In the genomic region with DNA sequence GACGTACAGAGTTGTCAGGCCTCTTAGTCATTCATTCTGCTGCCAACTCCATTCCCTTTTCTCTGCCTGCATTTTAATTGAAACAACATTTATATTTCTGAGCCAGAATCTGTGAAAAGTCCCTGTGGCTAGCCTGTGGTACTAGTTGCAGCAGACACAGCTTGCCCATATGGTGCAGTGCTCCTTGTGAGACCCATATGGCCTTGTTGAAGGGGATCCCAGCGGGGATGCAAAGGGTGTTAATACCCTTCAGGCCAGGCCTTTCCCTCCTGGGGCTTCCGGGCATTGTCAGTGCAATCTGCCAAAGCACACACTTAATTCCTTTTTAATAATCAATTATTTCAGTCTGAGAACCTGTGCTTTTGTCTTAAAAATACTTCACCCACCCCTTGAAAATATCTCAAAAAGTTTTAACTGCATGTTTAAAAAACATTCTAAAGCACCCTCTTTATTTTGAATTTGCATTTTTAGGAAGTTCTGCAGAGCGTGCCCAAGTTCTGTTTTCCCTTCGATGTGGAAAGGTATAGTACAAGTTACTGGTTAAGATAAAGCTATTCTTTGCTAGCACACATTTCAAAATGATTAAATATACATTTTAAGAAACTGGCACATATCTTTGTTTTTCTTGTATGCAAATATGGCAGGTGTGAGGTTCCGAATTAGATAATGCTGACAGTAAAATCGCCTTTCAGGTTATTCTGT, we compare ENCODE assay signal across 15 mouse cellular contexts.
DNase-seq lines count a peak whose midpoint lies in the region; ATAC-seq lines count a peak whose summit lies in the region.
"Had no signal": no experiment of that assay in that cellular context is flagged by ENCODE, and none has a peak within 500 bp of the region (broad histone marks: within the 10 kb centered on the region; RNA-seq: fewer than 3 reads in every experiment).

No protein-coding gene starts in this region.

- H3K27ac ChIP-seq in neural tube, embryonic 11.5 days (ENCODE audit: low read depth, low read length): no peak overlapping the region
- H3K27ac ChIP-seq: embryonic facial prominence, embryonic 12.5 days; liver, embryonic 14.5 days had no signal

- no peak overlapping the region for H3K4me3 ChIP-seq in neural tube, embryonic 11.5 days (ENCODE audit: low read depth, low read length)
- H3K4me3 ChIP-seq: embryonic facial prominence, embryonic 12.5 days; myocyte had no signal

- no peaks in the 10 kb centered on the region for H3K9me3 ChIP-seq in neural tube, embryonic 11.5 days (ENCODE audit: control insufficient read depth, low read length)
- H3K9me3 ChIP-seq: embryonic facial prominence, embryonic 12.5 days had no signal

- no peaks in the 10 kb centered on the region for H3K4me1 ChIP-seq in neural tube, embryonic 11.5 days (ENCODE audit: control insufficient read depth, insufficient read depth, low read length)
- H3K4me1 ChIP-seq: embryonic facial prominence, embryonic 12.5 days had no signal

- DNase-seq in neural tube, embryonic 11.5 days (ENCODE audit: low spot score): no peak
- DNase-seq in neural tube, embryonic 10.5 days (ENCODE audit: extremely low spot score, low spot score): no peak
- DNase-seq in cerebellum, adult 11-12 months: peak; percentile 59
- DNase-seq in cerebellum, postnatal 36 days: peak; percentile 50
- peak; percentile 40 for DNase-seq in retina, embryonic 14.5 days (ENCODE audit: low spot score)
- no peak for DNase-seq in thymus, adult 18-20 months
- DNase-seq in frontal cortex, postnatal 14 days (ENCODE audit: low spot score in 2 of 2): no peak
- DNase-seq: heart, adult 18-20 months; heart, postnatal 36 days; kidney, postnatal 4 days; lung, postnatal 36 days had no signal

- WGBS in neural tube, embryonic 11.5 days: 61% methylated on average over 7 of the region's 7 CpGs

- ATAC-seq in neural tube, embryonic 11.5 days (ENCODE audit: insufficient read depth, low FRiP score, low TSS enrichment): peak; percentile 40; the same call in 1 of the 2 replicates
- ATAC-seq: intestine, postnatal 0 days had no signal

- H3K4me2 ChIP-seq in neural tube, embryonic 11.5 days (ENCODE audit: low read depth): no peak overlapping the region
- H3K4me2 ChIP-seq: embryonic facial prominence, embryonic 12.5 days had no signal

- no peak overlapping the region for H3K9ac ChIP-seq in neural tube, embryonic 11.5 days (ENCODE audit: low read length)
- H3K9ac ChIP-seq: embryonic facial prominence, embryonic 12.5 days; liver, embryonic 14.5 days had no signal

- no peaks in the 10 kb centered on the region for H3K36me3 ChIP-seq in neural tube, embryonic 11.5 days (ENCODE audit: control insufficient read depth, insufficient read depth, low read length)
- H3K36me3 ChIP-seq: embryonic facial prominence, embryonic 12.5 days had no signal

- H3K27me3 ChIP-seq in neural tube, embryonic 11.5 days (ENCODE audit: control insufficient read depth, insufficient read depth, low read length): no peaks in the 10 kb centered on the region
- H3K27me3 ChIP-seq: embryonic facial prominence, embryonic 12.5 days had no signal

Comparison
In these comparisons a context has a peak if more than half of its experiments do, and no peak if none do; other contexts are left out.
1. DNase-seq: peak in cerebellum, adult 11-12 months (single experiment), cerebellum, postnatal 36 days (2 of 2) and retina, embryonic 14.5 days (single experiment); none in neural tube, embryonic 11.5 days (single experiment), neural tube, embryonic 10.5 days (single experiment), thymus, adult 18-20 months (0 of 2) and frontal cortex, postnatal 14 days (0 of 2).